Mouse (Mus musculus): ENCODE data around the gene Gm36028. TPM values are rescaled to one million over a fixed set of nuclear protein-coding genes. Genes with fewer than 3 reads are reported as not detected.

The Gm36028 gene
- total RNA-seq (2023; ENCODE audit: inconsistent age), result 0.48 TPM in 1 of 4 replicates, not detected in the others

GRCm38 (mm10) chr16:37861029-37861428, at the start of gene Gm36028:
Gene Gm36028 (minus strand): TSS chr16:37861146.

GRCm38 (mm10) chr16:37867791-37868505, 7.0 kb upstream of the Gm36028 start, which contains the start of gene Lrrc58:
Gene Lrrc58 (plus strand): TSS chr16:37868389.

Other genes with a start within 250 kb of the Gm36028 start
- gene Ndufb4, start 206.7 kb downstream of the Gm36028 start, total RNA-seq (2023; ENCODE audit: inconsistent age), result 28.3 to 39.4 TPM (median 33.2 TPM) in 4 replicates
- gene Fstl1, start 84.3 kb downstream of the Gm36028 start, total RNA-seq (2023; ENCODE audit: inconsistent age), result 0.78 to 1.9 TPM (median 1.3 TPM) in 4 replicates
- gene Lrrc58, start 7.2 kb upstream of the Gm36028 start, total RNA-seq (2023; ENCODE audit: inconsistent age), result 31.5 to 32.7 TPM (median 32.3 TPM) in 4 replicates
- gene Gpr156, start 55.4 kb upstream of the Gm36028 start, total RNA-seq (2023; ENCODE audit: inconsistent age), result 2.8 to 3.8 TPM (median 3.5 TPM) in 4 replicates
- gene Gsk3b, start 227.9 kb upstream of the Gm36028 start, total RNA-seq (2023; ENCODE audit: inconsistent age), result 62.4 to 77.3 TPM (median 74.9 TPM) in 4 replicates